Mouse (Mus musculus): ENCODE data around the gene Hibadh.
A peak's percentile ranks its signal among the peaks of the same experiment; 100 is the strongest.

Gene Hibadh

GRCm38 (mm10) chr6:52562994-52563393, 77.2 kb downstream of the Hibadh start:
- DNase-seq, result no peak

GRCm38 (mm10) chr6:52559041-52559440, 81.1 kb downstream of the Hibadh start:
- no peak for DNase-seq

- DNase-seq, result no peak
These were observed 95.8 kb downstream of the Hibadh start for GRCm38 (mm10) chr6:52544376-52544775.

- DNase-seq, result no peak
These were observed 97.7 kb downstream of the Hibadh start for GRCm38 (mm10) chr6:52542464-52542863.

- no peak for DNase-seq
These were observed 100.3 kb downstream of the Hibadh start for GRCm38 (mm10) chr6:52539911-52540310.

- no peak for DNase-seq
These were observed 105.0 kb downstream of the Hibadh start for GRCm38 (mm10) chr6:52535072-52535704.

- peak; percentile 34 to 37 for DNase-seq
These were observed 108.1 kb downstream of the Hibadh start for GRCm38 (mm10) chr6:52532144-52532492.

GRCm38 (mm10) chr6:52531366-52532143, 108.6 kb downstream of the Hibadh start:
- no peak for DNase-seq

GRCm38 (mm10) chr6:52530861-52531260, 109.3 kb downstream of the Hibadh start:
- DNase-seq, result no peak

GRCm38 (mm10) chr6:52524226-52524625, 116.0 kb downstream of the Hibadh start:
- no peak for DNase-seq

- no peak for DNase-seq
These were observed 121.5 kb downstream of the Hibadh start for GRCm38 (mm10) chr6:52518704-52519103.

GRCm38 (mm10) chr6:52517272-52517671, 122.9 kb downstream of the Hibadh start:
- DNase-seq, result no peak

GRCm38 (mm10) chr6:52513876-52514405, 126.2 kb downstream of the Hibadh start:
- no peak for DNase-seq

GRCm38 (mm10) chr6:52508789-52509188, 131.4 kb downstream of the Hibadh start:
- no peak for DNase-seq

GRCm38 (mm10) chr6:52507946-52508345, 132.2 kb downstream of the Hibadh start:
- DNase-seq, result no peak

GRCm38 (mm10) chr6:52507171-52507570, 133.0 kb downstream of the Hibadh start:
- no peak for DNase-seq

- DNase-seq, result peak in 1 of 2 experiments; percentile 11
These were observed 134.1 kb downstream of the Hibadh start for GRCm38 (mm10) chr6:52505777-52506755.

- DNase-seq, result peak; percentile 76 to 80
These were observed 135.3 kb downstream of the Hibadh start for GRCm38 (mm10) chr6:52504676-52505460.

- no peak for DNase-seq
These were observed 137.2 kb downstream of the Hibadh start for GRCm38 (mm10) chr6:52502986-52503385.

- no peak for DNase-seq
These were observed 138.7 kb downstream of the Hibadh start for GRCm38 (mm10) chr6:52501479-52501878.

Measured in cerebellum, postnatal 36 days (tissue).